Mouse (Mus musculus) limb, embryonic 11.5 days (tissue): ENCODE data around the gene Arl6ip4. TPM values are rescaled to one million over a fixed set of nuclear protein-coding genes. Genes with fewer than 3 reads are reported as not detected.
A peak's percentile ranks its signal among the peaks of the same experiment; 100 is the strongest.

ENCODE experiments used
- ATAC-seq: fragments of 200-750 bp; cut with Nextera tagmentation; 2 replicates; pipeline ENCODE4 v1.8.0; 2017; ENCODE audit warnings: low read depth; ENCODE audit not compliant: insufficient number of reproducible peaks, low FRiP score, low TSS enrichment
- DNase-seq: peaks from one replicate; pipeline ENCODE4 v3.0.0-alpha.2; 2015; ENCODE audit warnings: low spot score
- H3K27ac ChIP-seq: fragments of 300-500 bp; sonication (generic); replicated peaks from 2 replicates; pipeline ENCODE4 v1.5.1; 2014; ENCODE audit warnings: low read depth, mild to moderate bottlenecking, low read length
- H3K27me3 ChIP-seq: fragments of 300-500 bp; sonication (generic); 2 replicates; pipeline ENCODE4 v1.6.1; 2014; ENCODE audit warnings: mild to moderate bottlenecking, low read length, mixed read lengths; ENCODE audit not compliant: control insufficient read depth, insufficient read depth
- H3K36me3 ChIP-seq: fragments of 300-500 bp; sonication (generic); 2 replicates; pipeline ENCODE4 v1.6.1; 2014; ENCODE audit warnings: mild to moderate bottlenecking, low read length, moderate library complexity, mixed read lengths; ENCODE audit not compliant: control insufficient read depth, insufficient read depth
- H3K4me1 ChIP-seq: fragments of 300-500 bp; sonication (generic); 2 replicates; pipeline ENCODE4 v1.6.1; 2014; ENCODE audit warnings: low read length, mixed read lengths; ENCODE audit not compliant: control insufficient read depth, insufficient read depth
- H3K4me2 ChIP-seq: fragments of 300-500 bp; sonication (generic); 2 replicates; pipeline ENCODE4 v1.6.1; 2014; ENCODE audit warnings: low read depth, mild to moderate bottlenecking, moderate library complexity; ENCODE audit not compliant: severe bottlenecking
- H3K4me3 ChIP-seq: fragments of 300-500 bp; sonication (generic); 2 replicates; pipeline ENCODE4 v1.5.1; 2014; ENCODE audit warnings: low read depth, low read length
- H3K9ac ChIP-seq: fragments of 300-500 bp; sonication (generic); 2 replicates; pipeline ENCODE4 v1.6.1; 2014; ENCODE audit warnings: mild to moderate bottlenecking, low read length
- H3K9me3 ChIP-seq: fragments of 300-500 bp; sonication (generic); 2 replicates; pipeline ENCODE4 v1.6.1; 2016; ENCODE audit warnings: low read length; ENCODE audit not compliant: control insufficient read depth
- WGBS: fragments of 180-500 bp; shearing (Covaris S2); extraction: QIAGEN DNeasy Blood & Tissue Kit; methylation state at CpG from one replicate; pipeline ENCODE4 v1.1.7; 2014; 5-methylcytosine and 5-hydroxymethylcytosine counted together
- polyA plus RNA-seq: library from polyadenylated mRNA; unstranded; fragments of >200 nt; fragmentation: Nextera tagmentation; extraction: Ambion mirVana; gene quantifications from 2 replicates; pipeline ENCODE4 v1.2.1, GENCODE M21; 2014

The Arl6ip4 gene
- polyA plus RNA-seq, 1 experiment from 2014 or later = 116 TPM

DNA sequence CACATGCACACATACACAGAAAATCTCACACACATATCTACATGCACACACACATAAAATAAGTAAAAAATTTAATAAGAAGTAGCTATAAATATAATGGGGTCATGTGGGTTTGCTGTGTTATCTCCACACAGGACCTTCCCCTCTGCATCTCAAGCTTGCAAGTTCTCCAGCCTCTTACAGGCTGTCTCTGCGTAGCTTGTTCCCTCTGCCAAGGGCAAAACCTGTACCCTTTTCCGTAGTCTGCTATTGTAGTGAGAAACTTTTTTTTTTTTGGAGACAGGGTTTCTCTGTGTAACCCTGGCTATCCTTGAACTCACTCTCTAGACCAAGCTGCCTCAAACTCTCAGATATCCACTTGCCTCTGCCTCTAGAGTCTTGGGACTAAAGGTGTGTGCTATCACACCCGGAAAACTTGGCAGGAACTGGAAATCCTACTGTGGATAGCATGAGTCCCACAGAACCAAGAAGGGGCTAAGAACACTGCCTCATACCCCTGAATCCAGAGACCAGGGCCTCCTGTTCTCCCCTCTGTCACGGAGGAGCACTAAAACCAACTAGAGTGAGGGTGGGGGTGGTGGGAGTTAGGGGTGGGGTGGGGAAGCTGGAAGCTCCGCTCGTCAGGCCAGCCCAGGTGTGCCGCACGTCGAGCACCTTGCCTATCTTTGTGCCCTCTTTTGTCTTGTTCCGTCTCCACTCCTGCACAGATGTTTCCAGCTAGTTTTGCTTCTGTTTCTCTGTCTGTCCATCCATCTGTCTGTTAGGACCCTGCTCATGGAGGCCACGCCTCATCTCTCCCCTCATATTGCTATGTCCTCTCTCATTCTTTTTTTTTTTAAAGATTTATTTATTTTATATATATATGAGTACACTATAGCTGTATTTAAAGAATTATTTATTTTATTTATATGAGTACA lies 15.5 kb upstream of the Arl6ip4 start:
- Histone ChIP-seq H3K4me1 (no peaks in the 10 kb centered on the region), H3K4me2 (no peak overlapping the region), H3K9ac (no peak overlapping the region), H3K36me3 (no peaks in the 10 kb centered on the region), H3K27me3 (peaks cover 3% of the 10 kb centered on the region; the same call in 1 of the 2 replicates), H3K27ac (no peak overlapping the region), H3K9me3 (peaks cover 3% of the 10 kb centered on the region; the same call in 1 of the 2 replicates), H3K4me3 (no peak overlapping the region)
- ATAC-seq = no peak
- no peak for DNase-seq
- 87% methylated on average over 11 of the region's 11 CpGs for WGBS

- Histone ChIP-seq H3K4me2 (no peak overlapping the region), H3K4me3 (no peak overlapping the region), H3K27ac (no peak overlapping the region), H3K9me3 (peaks cover 3% of the 10 kb centered on the region; the same call in 1 of the 2 replicates), H3K36me3 (no peaks in the 10 kb centered on the region), H3K4me1 (no peaks in the 10 kb centered on the region), H3K27me3 (no peaks in the 10 kb centered on the region), H3K9ac (no peak overlapping the region)
- ATAC-seq (no peak), DNase-seq (no peak)
- 73% methylated on average over 6 of the region's 6 CpGs for WGBS
Observed at GRCm38 (mm10) chr5:124102326-124102725, 13.6 kb upstream of the Arl6ip4 start.

- no peak for ATAC-seq
- DNase-seq = no peak
- Histone ChIP-seq H3K27me3 (no peaks in the 10 kb centered on the region), H3K4me3 (no peak overlapping the region), H3K27ac (no peak overlapping the region), H3K36me3 (no peaks in the 10 kb centered on the region), H3K4me1 (no peaks in the 10 kb centered on the region), H3K4me2 (no peak overlapping the region), H3K9ac (no peak overlapping the region), H3K9me3 (peaks cover 3% of the 10 kb centered on the region; the same call in 1 of the 2 replicates)
- WGBS = 85% methylated on average over 3 of the region's 3 CpGs
Observed at GRCm38 (mm10) chr5:124103020-124103419, 12.9 kb upstream of the Arl6ip4 start.

DNA sequence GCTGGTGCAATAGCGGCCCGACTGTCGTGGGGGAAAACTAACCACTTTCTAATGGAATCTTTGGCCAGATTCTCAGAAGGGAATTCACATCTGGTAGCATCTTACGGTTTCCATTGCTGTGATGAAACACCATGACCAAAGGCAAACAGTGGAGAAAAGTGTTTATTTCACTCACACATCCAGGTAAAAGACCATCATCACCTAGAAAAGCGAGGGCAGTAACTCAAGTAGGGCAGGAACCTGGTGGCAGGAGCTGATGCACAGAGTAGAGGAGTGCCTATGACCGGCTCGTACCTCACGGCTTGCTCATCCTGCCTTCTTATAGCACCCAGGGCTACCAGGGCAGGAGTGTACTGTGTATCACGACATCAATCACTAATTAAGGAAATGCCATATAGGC lies 12.3 kb upstream of the Arl6ip4 start:
- Histone ChIP-seq H3K4me1 (no peaks in the 10 kb centered on the region), H3K27ac (no peak overlapping the region), H3K9ac (no peak overlapping the region), H3K4me2 (no peak overlapping the region), H3K4me3 (no peak overlapping the region), H3K36me3 (no peaks in the 10 kb centered on the region), H3K27me3 (no peaks in the 10 kb centered on the region), H3K9me3 (peaks cover 3% of the 10 kb centered on the region; the same call in 1 of the 2 replicates)
- DNase-seq (no peak), ATAC-seq (no peak)
- 94% methylated on average over 9 of the region's 9 CpGs for WGBS

GRCm38 (mm10) chr5:124111077-124111741 lies 4.7 kb upstream of the Arl6ip4 start:
- no peak overlapping the region for H3K27ac ChIP-seq
- peak overlapping the region; percentile 87 for H3K4me3 ChIP-seq
- WGBS = 31% methylated on average over 17 of the region's 17 CpGs
- no peaks in the 10 kb centered on the region for H3K9me3 ChIP-seq
- no peaks in the 10 kb centered on the region for H3K27me3 ChIP-seq
- H3K4me1 ChIP-seq = peaks cover 4% of the 10 kb centered on the region
- H3K36me3 ChIP-seq = no peaks in the 10 kb centered on the region
- DNase-seq = peak; percentile 73
- peak overlapping the region; percentile 64 for H3K9ac ChIP-seq
- ATAC-seq = no peak
- H3K4me2 ChIP-seq = peak overlapping the region; percentile 92

DNA sequence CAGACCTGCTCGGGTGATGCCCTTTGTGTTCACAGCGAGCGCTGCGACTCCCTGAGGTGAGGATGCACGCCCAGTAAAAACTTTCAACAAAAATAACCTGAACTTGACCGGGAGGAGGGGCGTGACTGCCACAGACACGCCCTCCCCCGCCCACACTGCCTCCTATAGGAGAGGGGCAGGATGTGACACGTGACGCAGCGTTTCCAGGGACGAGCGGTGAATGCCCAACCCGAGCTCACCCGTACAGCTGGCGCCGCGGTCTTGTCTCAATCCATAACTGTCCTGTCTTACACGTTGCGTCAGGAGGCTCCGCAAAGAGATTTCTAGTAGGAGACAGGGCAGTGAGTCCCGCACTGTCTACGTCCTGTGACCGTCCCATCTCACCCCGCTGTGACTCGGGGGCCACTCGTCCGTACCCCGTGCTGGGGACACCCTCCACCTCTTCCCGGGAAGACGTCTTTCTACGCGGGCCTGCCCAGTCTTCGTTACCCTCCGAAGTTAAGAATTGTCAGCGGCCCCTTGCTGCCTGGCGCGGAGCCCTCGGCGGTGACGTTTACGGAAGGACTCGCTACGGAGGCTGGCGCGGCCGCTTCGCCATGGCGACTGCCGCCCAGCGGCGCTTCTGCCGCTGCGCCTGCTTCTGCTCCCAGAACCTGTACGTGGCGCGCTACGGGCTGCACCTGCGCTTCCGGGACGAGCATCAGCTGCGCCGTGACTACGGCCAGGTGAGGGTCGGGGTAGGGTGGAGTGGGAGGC lies 4.0 kb upstream of the Arl6ip4 start, which contains the start of gene Ogfod2:
Gene Ogfod2, plus strand, starts transcription at position 556 of the 756 bp plus-strand sequence.
- under 1% methylated on average over 66 of the region's 66 CpGs for WGBS
- ATAC-seq = peak; percentile 97
- H3K4me1 ChIP-seq = peaks cover 8% of the 10 kb centered on the region
- peak within 1 kb of the TSS; percentile 64 for H3K9ac ChIP-seq
- H3K27me3 ChIP-seq = no peaks in the 10 kb centered on the region
- peak within 1 kb of the TSS; percentile 92 for H3K4me2 ChIP-seq
- no peaks in the 10 kb centered on the region for H3K36me3 ChIP-seq
- peak within 1 kb of the TSS; percentile 21; the same call in 1 of the 2 replicates for H3K27ac ChIP-seq
- H3K4me3 ChIP-seq = peak within 1 kb of the TSS; percentile 87
- peak; percentile 97 for DNase-seq
- H3K9me3 ChIP-seq = no peaks in the 10 kb centered on the region

DNA sequence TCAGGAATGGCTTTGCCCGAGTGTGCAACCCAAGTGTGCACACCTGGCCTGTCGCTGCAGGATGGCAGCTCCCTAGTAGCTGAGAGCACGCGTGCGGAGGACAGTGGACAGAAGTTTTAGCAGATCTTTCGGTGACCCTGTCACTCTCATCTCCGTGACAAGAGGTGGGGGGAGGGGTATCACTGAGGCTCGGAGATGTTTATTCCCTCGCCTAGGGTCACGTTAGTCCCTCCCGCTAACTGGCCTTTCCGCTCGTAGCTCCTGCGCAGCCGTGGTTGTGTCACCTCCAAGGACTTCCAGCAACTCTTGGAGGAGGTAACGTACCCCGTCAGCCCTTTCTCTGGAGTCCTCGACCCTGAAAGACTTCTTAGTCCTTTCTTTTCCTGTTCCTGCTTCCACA lies 3.4 kb upstream of the Arl6ip4 start:
- H3K4me1 ChIP-seq = peaks cover 8% of the 10 kb centered on the region
- no peaks in the 10 kb centered on the region for H3K27me3 ChIP-seq
- ATAC-seq = no peak
- WGBS = under 1% methylated on average over 18 of the region's 18 CpGs
- H3K36me3 ChIP-seq = no peaks in the 10 kb centered on the region; the same call in 1 of the 2 replicates
- no peak for DNase-seq
- peak overlapping the region; percentile 87 for H3K4me3 ChIP-seq
- H3K4me2 ChIP-seq = peak overlapping the region; percentile 92
- H3K9ac ChIP-seq = peak overlapping the region; percentile 64
- peak overlapping the region; percentile 21; the same call in 1 of the 2 replicates for H3K27ac ChIP-seq
- no peaks in the 10 kb centered on the region for H3K9me3 ChIP-seq

DNA sequence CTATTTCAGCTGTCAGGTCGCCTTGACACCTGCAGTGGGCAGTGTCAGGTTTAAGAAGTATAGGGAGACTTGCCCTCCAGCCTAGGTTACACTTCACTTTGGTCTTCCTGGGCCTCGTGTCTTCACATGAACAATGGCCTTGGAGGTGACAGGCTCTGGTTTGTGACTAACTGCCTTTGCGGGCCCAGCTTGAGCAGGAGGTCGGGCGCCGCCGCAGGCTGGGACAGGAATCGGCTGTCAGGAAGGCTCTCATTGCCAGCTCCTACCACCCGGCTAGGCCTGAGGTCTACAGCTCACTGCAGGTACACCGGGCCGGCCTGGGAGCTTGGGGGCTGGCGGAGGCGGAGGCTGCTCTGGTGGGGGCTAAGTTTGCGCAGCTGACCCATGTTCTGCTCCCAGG lies 2.9 kb upstream of the Arl6ip4 start:
- WGBS = 13% methylated on average over 14 of the region's 14 CpGs
- ATAC-seq = no peak
- no peak overlapping the region for H3K27ac ChIP-seq
- peak overlapping the region; percentile 64 for H3K9ac ChIP-seq
- peaks cover 8% of the 10 kb centered on the region for H3K4me1 ChIP-seq
- H3K27me3 ChIP-seq = no peaks in the 10 kb centered on the region
- H3K4me3 ChIP-seq = peak overlapping the region; percentile 87
- peak; percentile 53 for DNase-seq
- H3K36me3 ChIP-seq = peaks cover 3% of the 10 kb centered on the region; the same call in 1 of the 2 replicates
- H3K4me2 ChIP-seq = peak overlapping the region; percentile 92
- no peaks in the 10 kb centered on the region for H3K9me3 ChIP-seq
